Mouse (Mus musculus) CH12.LX (cell line): ENCODE results near the gene Spats2. TPM values are rescaled to one million over a fixed set of nuclear protein-coding genes. Genes with fewer than 3 reads are reported as not detected.
A peak's percentile ranks its signal among the peaks of the same experiment; 100 is the strongest.

Experiments used
- DNase-seq: peaks from one replicate; pipeline ENCODE4 v3.0.0-alpha.2; 2013; ENCODE audit errors: extremely low read depth
- H3K27ac ChIP-seq: 2 replicates; pipeline ENCODE4 v1.5.1; 2012; ENCODE audit warnings: low read depth, mild to moderate bottlenecking, control low read depth, moderate library complexity; ENCODE audit not compliant: insufficient read depth
- H3K27me3 ChIP-seq: replicated peaks from 2 replicates; pipeline ENCODE3; 2012; ENCODE audit warnings: inconsistent platforms
- H3K36me3 ChIP-seq, 2 experiments: replicated peaks in 1 of 2; 2 replicates each; pipeline versions ENCODE3 to v1.6.1; 2012; ENCODE audit warnings: inconsistent platforms in 1 of 2, low read length in 1 of 2, mild to moderate bottlenecking in 1 of 2, mixed read lengths in 1 of 2, moderate library complexity in 1 of 2; ENCODE audit not compliant: control insufficient read depth in 1 of 2, insufficient read depth in 1 of 2
- H3K4me1 ChIP-seq, 2 experiments: 2 replicates each; pipeline ENCODE4 v1.6.1; 2012; ENCODE audit warnings: inconsistent platforms in 1 of 2, moderate library complexity in 1 of 2; ENCODE audit not compliant: insufficient read depth in 2 of 2, control insufficient read depth in 1 of 2
- H3K4me2 ChIP-seq: 2 replicates; pipeline ENCODE4 v1.6.1; 2012; ENCODE audit warnings: low read depth, mild to moderate bottlenecking, control low read depth; ENCODE audit not compliant: poor library complexity, insufficient read depth, severe bottlenecking
- H3K4me3 ChIP-seq, 3 experiments: fragments of 150-350 bp in 1 of 3; sonication (generic) in 1 of 3; replicated peaks in 1 of 3; 2 replicates each; pipeline versions ENCODE3 to v1.5.1; 2011 to 2012; ENCODE audit warnings: low read depth in 2 of 3, low read length in 2 of 3, mild to moderate bottlenecking in 2 of 3, moderate library complexity in 2 of 3, control low read depth in 1 of 3, improper control_type of control experiment in 1 of 3, inconsistent platforms in 1 of 3, mixed read lengths in 1 of 3; ENCODE audit not compliant: poor library complexity in 1 of 3
- H3K79me2 ChIP-seq: replicated peaks from 2 replicates; pipeline ENCODE4 v1.6.1; 2012; ENCODE audit warnings: mild to moderate bottlenecking, moderate library complexity; ENCODE audit not compliant: control insufficient read depth, poor library complexity, insufficient read depth, severe bottlenecking; ENCODE audit errors: extremely low read depth
- H3K9ac ChIP-seq: 2 replicates; pipeline ENCODE4 v1.6.1; 2012; ENCODE audit warnings: low read depth, mild to moderate bottlenecking, control low read depth, moderate library complexity; ENCODE audit not compliant: insufficient read depth
- H3K9me3 ChIP-seq: replicated peaks from 2 replicates; pipeline ENCODE3; 2012; ENCODE audit warnings: low read length, inconsistent platforms, mixed read lengths
- CTCF ChIP-seq, 2 experiments: IDR thresholded peaks in 1 of 2; conservative IDR thresholded peaks in 1 of 2; 2 replicates each; pipeline ENCODE4 v1.5.1; 2011 to 2012; ENCODE audit warnings: low read depth in 2 of 2, low read length in 2 of 2, improper control_type of control experiment in 1 of 2, inconsistent platforms in 1 of 2, mild to moderate bottlenecking in 1 of 2, moderate library complexity in 1 of 2
- E2F4 ChIP-seq: IDR thresholded peaks from 2 replicates; pipeline ENCODE4 v1.6.1; 2011; ENCODE audit warnings: low read depth, low read length, improper control_type of control experiment; ENCODE audit not compliant: insufficient replicate concordance
- ETS1 ChIP-seq: conservative IDR thresholded peaks from 2 replicates; pipeline ENCODE4 v1.6.1; 2012; ENCODE audit warnings: low read depth, mild to moderate bottlenecking, inconsistent platforms, low read length, improper control_type of control experiment, moderate library complexity
- GABPA ChIP-seq: IDR thresholded peaks from 2 replicates; pipeline ENCODE4 v1.6.1; 2012; ENCODE audit warnings: low read depth, low read length, improper control_type of control experiment, inconsistent platforms; ENCODE audit not compliant: insufficient replicate concordance
- HCFC1 ChIP-seq: IDR thresholded peaks from 2 replicates; pipeline ENCODE4 v1.6.1; 2012; ENCODE audit warnings: low read depth, mild to moderate bottlenecking, inconsistent platforms, low read length, improper control_type of control experiment
- IRF4 ChIP-seq: IDR thresholded peaks from 2 replicates; pipeline ENCODE4 v1.6.1; 2014; ENCODE audit warnings: low read depth, mild to moderate bottlenecking, inconsistent platforms, low read length, improper control_type of control experiment
- JUN ChIP-seq: IDR thresholded peaks from 2 replicates; pipeline ENCODE4 v1.6.1; 2011; ENCODE audit warnings: low read depth, mild to moderate bottlenecking, low read length, improper control_type of control experiment, moderate library complexity; ENCODE audit not compliant: insufficient read depth
- JUND ChIP-seq: conservative IDR thresholded peaks from 2 replicates; pipeline ENCODE4 v1.6.1; 2011; ENCODE audit warnings: low read depth, low read length, improper control_type of control experiment
- KAT2A ChIP-seq: IDR thresholded peaks from 2 replicates; pipeline ENCODE4 v1.6.1; 2012; ENCODE audit warnings: low read length, improper control_type of control experiment, inconsistent platforms; ENCODE audit not compliant: insufficient replicate concordance
- MAFK ChIP-seq: IDR thresholded peaks from 2 replicates; pipeline ENCODE4 v1.6.1; 2011; ENCODE audit warnings: low read length, improper control_type of control experiment; ENCODE audit not compliant: insufficient replicate concordance
- MAX ChIP-seq: IDR thresholded peaks from 2 replicates; pipeline ENCODE4 v1.6.1; 2011; ENCODE audit warnings: low read length, improper control_type of control experiment
- NRF1 ChIP-seq: IDR thresholded peaks from 2 replicates; pipeline ENCODE4 v1.6.1; 2014; ENCODE audit warnings: low read depth, mild to moderate bottlenecking, inconsistent platforms, low read length, improper control_type of control experiment, moderate library complexity
- PAX5 ChIP-seq: IDR thresholded peaks from 2 replicates; pipeline ENCODE4 v1.6.1; 2012; ENCODE audit warnings: low read length, inconsistent platforms, mixed read lengths
- POLR2AphosphoS2 ChIP-seq: IDR thresholded peaks from 2 replicates; pipeline ENCODE4 v1.6.1; 2011; ENCODE audit warnings: low read depth, low read length, improper control_type of control experiment
- SMC3 ChIP-seq: IDR thresholded peaks from 2 replicates; pipeline ENCODE4 v1.6.1; 2011; ENCODE audit warnings: low read depth, low read length, improper control_type of control experiment
- USF1 ChIP-seq: IDR thresholded peaks from 2 replicates; pipeline ENCODE4 v1.6.1; 2014; ENCODE audit warnings: low read depth, mild to moderate bottlenecking, inconsistent platforms, low read length, improper control_type of control experiment
- USF2 ChIP-seq: conservative IDR thresholded peaks from 2 replicates; pipeline ENCODE4 v1.6.1; 2011; ENCODE audit warnings: low read depth, low read length, improper control_type of control experiment
- ZNF384 ChIP-seq: IDR thresholded peaks from 2 replicates; pipeline ENCODE4 v1.6.1; 2012; ENCODE audit warnings: low read depth, low read length, improper control_type of control experiment, inconsistent platforms
- dilution Hi-C: fragments of 300-500 bp; cut with MboI; formaldehyde crosslinking; loops from 2 replicates; pipeline ENCODE4 v1.14.3; 2020; ENCODE audit warnings: low sequenced_read_pairs; ENCODE audit not compliant: extremely low pct_unique_long_range_greater_than_20kb, extremely low pct_ligation_motif_present
- in situ Hi-C: fragments of 300-500 bp; cut with MboI; formaldehyde crosslinking; loops from 3 replicates; pipeline ENCODE4 v1.14.3; 2019; ENCODE audit warnings: low sequenced_read_pairs, low pct_ligation_motif_present, low pct_unique_long_range_greater_than_20kb, mixed read lengths
- polyA plus RNA-seq: library from polyadenylated mRNA; unstranded; fragments of >175 nt; gene quantifications from 2 replicates; pipeline ENCODE4 v1.2.1, GENCODE M21; 2012; ENCODE audit warnings: low read depth; ENCODE audit not compliant: insufficient read length
- total RNA-seq, 2 experiments: library from RNA; depleted of rRNA; stranded (reverse); fragments of 300-350 nt in 1 of 2; fragments of >200 nt in 1 of 2; gene quantifications; 2 replicates each; pipeline ENCODE4 v1.2.3; 2012 to 2014

Spats2 gene
- total and polyA plus RNA-seq, 3 experiments, result 26.5 to 81.0 (median 68.3) TPM

- Histone ChIP-seq H3K27ac (no peak overlapping the region), H3K9me3 (no peaks in the 10 kb centered on the region), H3K4me2 (no peak overlapping the region), H3K4me3 (no peak overlapping the region), H3K4me1 (peaks cover 0 to 3% of the 10 kb centered on the region in 2 experiments; a peak in 1 of 4 replicates), H3K36me3 (peaks cover 21 to 38% of the 10 kb centered on the region in 2 experiments), H3K9ac (no peak overlapping the region), H3K79me2 (no peaks in the 10 kb centered on the region), H3K27me3 (peaks cover 13% of the 10 kb centered on the region)
- DNase-seq, result no peak
- in situ Hi-C loops, result no loop called here
- TF ChIP-seq MAFK, result peak; percentile 88
- TF ChIP-seq POLR2AphosphoS2, result no peak
- dilution Hi-C loops, result no loop called here
Observed at GRCm38 (mm10) chr15:99215741-99216463, 90.2 kb downstream of the Spats2 start.

- DNase-seq, result no peak
- in situ Hi-C loops, result no loop called here
- Histone ChIP-seq H3K27me3 (peaks cover 30% of the 10 kb centered on the region), H3K79me2 (no peaks in the 10 kb centered on the region), H3K4me1 (peaks cover 0 to 3% of the 10 kb centered on the region in 2 experiments; a peak in 1 of 4 replicates), H3K36me3 (peaks cover 7 to 21% of the 10 kb centered on the region in 2 experiments), H3K4me3 (no peak overlapping the region), H3K9me3 (no peaks in the 10 kb centered on the region), H3K4me2 (no peak overlapping the region), H3K27ac (no peak overlapping the region), H3K9ac (no peak overlapping the region)
- TF ChIP-seq JUND (no peak), GABPA (no peak), PAX5 (no peak), MAX (no peak), CTCF (conservative IDR thresholded peaks at IDR 0.05 in 1 of 2, IDR thresholded peaks at IDR 0.05 in 1 of 2; ENCODE audit: low read depth in 2 of 2, low read length in 2 of 2) (no peak), ZNF384 (no peak), NRF1 (no peak), E2F4 (no peak), USF2 (no peak), USF1 (no peak), ETS1 (no peak), JUN (no peak), HCFC1 (no peak), SMC3 (no peak), KAT2A (no peak), IRF4 (no peak), MAFK (no peak)
- dilution Hi-C loops, result no loop called here
Observed at GRCm38 (mm10) chr15:99217630-99218029, 91.9 kb downstream of the Spats2 start.
